Mouse (Mus musculus) ES-Bruce4 (cell line): ENCODE results near the gene Pus10. TPM values are rescaled to one million over a fixed set of nuclear protein-coding genes. Genes with fewer than 3 reads are reported as not detected.

Experiments used
- H3K27ac ChIP-seq: 2 replicates; pipeline ENCODE4 v1.5.1; 2012; ENCODE audit warnings: low read length, inconsistent platforms; ENCODE audit not compliant: insufficient read depth
- H3K27me3 ChIP-seq: 2 replicates; pipeline ENCODE4 v1.6.1; 2012; ENCODE audit warnings: mild to moderate bottlenecking, low read length, inconsistent platforms; ENCODE audit not compliant: control insufficient read depth, poor library complexity, insufficient read depth, severe bottlenecking
- H3K36me3 ChIP-seq: 2 replicates; pipeline ENCODE4 v1.6.1; 2012; ENCODE audit warnings: inconsistent platforms, mild to moderate bottlenecking, low read length, moderate library complexity; ENCODE audit not compliant: control insufficient read depth, poor library complexity, insufficient read depth, severe bottlenecking
- H3K4me1 ChIP-seq: one replicate; pipeline ENCODE4 v1.8.1; 2011; ENCODE audit warnings: low read length; ENCODE audit not compliant: control insufficient read depth, insufficient read depth
- H3K4me3 ChIP-seq: 2 replicates; pipeline ENCODE4 v1.5.1; 2011; ENCODE audit warnings: low read depth, mild to moderate bottlenecking, low read length
- H3K9ac ChIP-seq: 2 replicates; pipeline ENCODE4 v1.6.1; 2012; ENCODE audit warnings: low read depth, mild to moderate bottlenecking, inconsistent platforms; ENCODE audit not compliant: poor library complexity, severe bottlenecking
- H3K9me3 ChIP-seq: replicated peaks from 2 replicates; pipeline ENCODE4 v1.6.1; 2012; ENCODE audit warnings: mild to moderate bottlenecking, low read length, inconsistent platforms; ENCODE audit not compliant: control insufficient read depth, poor library complexity, insufficient read depth, severe bottlenecking
- CTCF ChIP-seq: IDR thresholded peaks from one replicate; pipeline ENCODE4 v1.8.1; 2011; ENCODE audit warnings: low read depth, low read length
- EP300 ChIP-seq: IDR thresholded peaks from 2 replicates; pipeline ENCODE4 v1.6.1; 2011; ENCODE audit warnings: low read depth, low read length; ENCODE audit not compliant: insufficient read depth
- POLR2A ChIP-seq: IDR thresholded peaks from one replicate; pipeline ENCODE4 v1.8.1; 2011; ENCODE audit warnings: low read length; ENCODE audit not compliant: insufficient read depth
- polyA plus RNA-seq: library from polyadenylated mRNA; stranded (reverse); fragments of >200 nt; gene quantifications from 2 replicates; pipeline ENCODE4 v1.2.4, GENCODE M21; 2011; ENCODE audit warnings: low read depth; ENCODE audit not compliant: missing spikeins, insufficient read depth, insufficient read length

The Pus10 gene
- polyA plus RNA-seq, 1 experiment, result 62.5 TPM

- H3K36me3 ChIP-seq, result peaks cover 7% of the 10 kb centered on the region; the same call in 1 of the 2 replicates
- H3K27me3 ChIP-seq, result no peaks in the 10 kb centered on the region
- H3K4me1 ChIP-seq, result peaks cover 1% of the 10 kb centered on the region
- peak overlapping the region; percentile 93 for H3K9ac ChIP-seq
- H3K9me3 ChIP-seq, result no peaks in the 10 kb centered on the region
- H3K27ac ChIP-seq, result peak overlapping the region; percentile 64
- no peak for TF ChIP-seq POLR2A
- TF ChIP-seq EP300, result no peak
- no peak for TF ChIP-seq CTCF
- peak overlapping the region; percentile 74 for H3K4me3 ChIP-seq
Measured at GRCm38 (mm10) chr11:23666526-23666925, 1.1 kb downstream of the Pus10 start.

- Histone ChIP-seq H3K36me3 (peaks cover 7% of the 10 kb centered on the region), H3K4me3 (no peak overlapping the region; the same call in 1 of the 2 replicates), H3K27ac (no peak overlapping the region), H3K4me1 (peaks cover under 1% of the 10 kb centered on the region), H3K9ac (peak overlapping the region; percentile 93; the same call in 1 of the 2 replicates), H3K27me3 (no peaks in the 10 kb centered on the region), H3K9me3 (no peaks in the 10 kb centered on the region)
- TF ChIP-seq POLR2A (no peak), EP300 (no peak), CTCF (no peak)
Measured at GRCm38 (mm10) chr11:23667128-23667527, 1.7 kb downstream of the Pus10 start.

- Histone ChIP-seq H3K4me1 (no peaks in the 10 kb centered on the region), H3K9ac (no peak overlapping the region), H3K4me3 (no peak overlapping the region), H3K27ac (no peak overlapping the region), H3K36me3 (peaks cover 38% of the 10 kb centered on the region), H3K27me3 (no peaks in the 10 kb centered on the region), H3K9me3 (no peaks in the 10 kb centered on the region)
- TF ChIP-seq POLR2A (no peak), EP300 (no peak), CTCF (no peak)
Measured at GRCm38 (mm10) chr11:23672256-23672749, 6.8 kb downstream of the Pus10 start.

GRCm38 (mm10) chr11:23676100-23676499, 10.6 kb downstream of the Pus10 start:
- Histone ChIP-seq H3K4me1 (no peaks in the 10 kb centered on the region), H3K9ac (no peak overlapping the region), H3K9me3 (no peaks in the 10 kb centered on the region), H3K36me3 (peaks cover 33% of the 10 kb centered on the region), H3K27ac (no peak overlapping the region), H3K4me3 (no peak overlapping the region), H3K27me3 (no peaks in the 10 kb centered on the region)
- no peak for TF ChIP-seq EP300
- no peak for TF ChIP-seq POLR2A
- no peak for TF ChIP-seq CTCF

GRCm38 (mm10) chr11:23679044-23679642, 13.7 kb downstream of the Pus10 start:
- H3K27me3 ChIP-seq, result no peaks in the 10 kb centered on the region
- no peak overlapping the region for H3K4me3 ChIP-seq
- H3K9me3 ChIP-seq, result no peaks in the 10 kb centered on the region
- H3K36me3 ChIP-seq, result peaks cover 22% of the 10 kb centered on the region
- H3K27ac ChIP-seq, result no peak overlapping the region
- no peak for TF ChIP-seq EP300
- TF ChIP-seq POLR2A, result no peak
- no peaks in the 10 kb centered on the region for H3K4me1 ChIP-seq
- H3K9ac ChIP-seq, result no peak overlapping the region

- TF ChIP-seq EP300 (no peak), POLR2A (no peak), CTCF (no peak)
- Histone ChIP-seq H3K9ac (no peak overlapping the region), H3K9me3 (no peaks in the 10 kb centered on the region), H3K27me3 (no peaks in the 10 kb centered on the region), H3K4me1 (no peaks in the 10 kb centered on the region), H3K27ac (no peak overlapping the region), H3K36me3 (peaks cover 16% of the 10 kb centered on the region), H3K4me3 (no peak overlapping the region)
Measured at GRCm38 (mm10) chr11:23680435-23680950, 15.0 kb downstream of the Pus10 start.
